Mouse (Mus musculus) lung, adult 2 months (tissue): ENCODE measurements around the gene Wdr54. TPM values are rescaled to one million over a fixed set of nuclear protein-coding genes. Genes with fewer than 3 reads are reported as not detected.
"Not testable (repeated sequence)": the region's sequence is repeated elsewhere in the genome, so short reads cannot be mapped to it uniquely, and the experiment has no call there.

Experiments used
- DNase-seq: peaks from one replicate; pipeline ENCODE4 v3.0.0; 2022
- H3K4me1 ChIP-seq: fragments of 200-500 bp; 2 replicates; pipeline ENCODE4 v1.6.1; 2011; ENCODE audit warnings: low read length; ENCODE audit not compliant: control insufficient read depth, insufficient read depth
- H3K4me3 ChIP-seq: fragments of 200-500 bp; replicated peaks from 2 replicates; pipeline ENCODE3; 2011; ENCODE audit warnings: low read depth, mild to moderate bottlenecking, control low read depth, low read length; ENCODE audit errors: extremely low read depth
- CTCF ChIP-seq: fragments of 200-500 bp; IDR thresholded peaks from 2 replicates; pipeline ENCODE4 v1.5.1; 2011; ENCODE audit warnings: mild to moderate bottlenecking, low read length, control low read depth; ENCODE audit not compliant: insufficient read depth
- POLR2A ChIP-seq: fragments of 200-500 bp; IDR thresholded peaks from 2 replicates; pipeline ENCODE4 v1.6.1; 2011; ENCODE audit warnings: low read depth, mild to moderate bottlenecking, control low read depth, low read length, borderline replicate concordance; ENCODE audit errors: extremely low read depth
- whole genome bisulfite sequencing: fragments of 180-500 bp; shearing (Covaris S2); methylation state at CpG from one replicate; pipeline ENCODE4 v1.1.7; 2018; 5-methylcytosine and 5-hydroxymethylcytosine counted together
- polyA plus RNA-seq: library from polyadenylated mRNA; depleted of rRNA; stranded (reverse); fragments of >200 nt; gene quantifications from 2 replicates; pipeline ENCODE4 v1.2.3, GENCODE M21; 2012

The Wdr54 gene
- polyA plus RNA-seq, 1 experiment: 6.9 TPM

GRCm38 (mm10) chr6:83161921-83162641 is 5.9 kb upstream of the Wdr54 start:
- TF ChIP-seq POLR2A: no peak
- TF ChIP-seq CTCF: no peak
- DNase-seq: peak; percentile 69
- peaks cover 1% of the 10 kb centered on the region; the same call in 1 of the 2 replicates for H3K4me1 ChIP-seq
- WGBS: 3% methylated on average over 49 of the region's 49 CpGs
- peak overlapping the region; percentile 53 for H3K4me3 ChIP-seq

- 17% methylated on average over 19 of the region's 19 CpGs for WGBS
- no peak for DNase-seq
- TF ChIP-seq POLR2A (no peak), CTCF (no peak)
- Histone ChIP-seq H3K4me1 (no peaks in the 10 kb centered on the region; the same call in 1 of the 2 replicates), H3K4me3 (no peak overlapping the region)
These were observed 5.2 kb upstream of the Wdr54 start for GRCm38 (mm10) chr6:83161442-83161841.

GRCm38 (mm10) chr6:83159456-83159855 is 3.3 kb upstream of the Wdr54 start:
- not testable (repeated sequence) for DNase-seq, H3K4me1 ChIP-seq, H3K4me3 ChIP-seq
- 14% methylated on average over 3 of the region's 3 CpGs for WGBS

- TF ChIP-seq CTCF (no peak), POLR2A (no peak)
- peak overlapping the region; percentile 54 for H3K4me3 ChIP-seq
- no peak for DNase-seq
- 8% methylated on average over 23 of the region's 23 CpGs for WGBS
- H3K4me1 ChIP-seq: no peaks in the 10 kb centered on the region
These were observed 502 bp downstream of the Wdr54 start for GRCm38 (mm10) chr6:83155552-83156238.

GRCm38 (mm10) chr6:83153485-83153884 is 2.7 kb downstream of the Wdr54 start:
- TF ChIP-seq POLR2A: no peak
- no peak for TF ChIP-seq CTCF

GRCm38 (mm10) chr6:83153038-83153437 is 3.2 kb downstream of the Wdr54 start:
- 85% methylated on average over 12 of the region's 12 CpGs for WGBS
- Histone ChIP-seq H3K4me3 (no peak overlapping the region), H3K4me1 (no peaks in the 10 kb centered on the region)
- DNase-seq: no peak
- no peak for TF ChIP-seq POLR2A
- no peak for TF ChIP-seq CTCF

More at GRCm38 (mm10) chr6:83153485-83153884, 2.7 kb downstream of the Wdr54 start:
- 64% methylated on average over 5 of the region's 5 CpGs for WGBS
- no peak for DNase-seq
- Histone ChIP-seq H3K4me1 (no peaks in the 10 kb centered on the region), H3K4me3 (no peak overlapping the region)

- no peak for DNase-seq
- TF ChIP-seq POLR2A (no peak), CTCF (no peak)
- 53% methylated on average over 8 of the region's 8 CpGs for WGBS
- no peak overlapping the region for H3K4me3 ChIP-seq
- H3K4me1 ChIP-seq: no peaks in the 10 kb centered on the region
These were observed 4.5 kb downstream of the Wdr54 start for GRCm38 (mm10) chr6:83151721-83152120.

GRCm38 (mm10) chr6:83147280-83147679 is 8.9 kb downstream of the Wdr54 start:
- 58% methylated on average over 7 of the region's 7 CpGs for WGBS

GRCm38 (mm10) chr6:83145805-83146204 is 10.4 kb downstream of the Wdr54 start:
- DNase-seq: no peak
- H3K4me3 ChIP-seq: no peak overlapping the region
- WGBS: 65% methylated on average over 9 of the region's 9 CpGs
- TF ChIP-seq CTCF (no peak), POLR2A (no peak)
- no peaks in the 10 kb centered on the region for H3K4me1 ChIP-seq

More at GRCm38 (mm10) chr6:83147280-83147679, 8.9 kb downstream of the Wdr54 start:
- TF ChIP-seq CTCF: no peak
- no peak for TF ChIP-seq POLR2A
- Histone ChIP-seq H3K4me3 (no peak overlapping the region), H3K4me1 (no peaks in the 10 kb centered on the region)
- no peak for DNase-seq

- TF ChIP-seq POLR2A (no peak), CTCF (no peak)
- Histone ChIP-seq H3K4me3 (no peak overlapping the region), H3K4me1 (no peaks in the 10 kb centered on the region)
- 37% methylated on average over 2 of the region's 2 CpGs for WGBS
- DNase-seq: no peak
These were observed 11.0 kb downstream of the Wdr54 start for GRCm38 (mm10) chr6:83145209-83145608.
